Comparison of ENCODE assay signal across 8 mouse cellular contexts in the genomic region with DNA sequence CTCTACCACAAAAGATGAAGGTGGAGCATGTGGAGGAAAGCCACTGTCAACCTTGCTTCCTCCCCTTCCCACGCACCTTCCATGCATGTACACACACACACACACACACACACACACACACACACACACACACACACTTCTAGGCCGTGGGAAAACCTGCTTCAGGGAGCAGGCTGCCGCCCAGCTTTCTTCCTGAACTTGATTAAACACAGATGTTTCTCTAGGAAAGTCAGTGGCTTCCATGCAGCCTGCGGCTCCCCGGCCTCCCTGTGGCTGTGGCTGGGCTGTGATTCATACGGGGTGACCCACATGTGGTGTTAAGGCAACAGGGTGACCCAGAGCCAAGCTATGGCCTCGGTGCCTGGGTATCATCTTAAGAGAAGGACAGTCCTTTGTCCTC. TPM values are rescaled to one million over a fixed set of nuclear protein-coding genes. Genes with fewer than 3 reads are reported as not detected.
DNase-seq lines count a peak whose midpoint lies in the region; ATAC-seq lines count a peak whose summit lies in the region.

No protein-coding gene starts in this region.

- peaks cover under 1% of the 10 kb centered on the region; the same call in 1 of the 2 replicates for H3K27me3 ChIP-seq in heart, embryonic 14.5 days (ENCODE audit: control insufficient read depth, insufficient read depth, low read length)
- no peaks in the 10 kb centered on the region for H3K27me3 ChIP-seq in midbrain, embryonic 10.5 days (ENCODE audit: low read depth, poor library complexity, severe bottlenecking)

- no peaks in the 10 kb centered on the region for H3K9me3 ChIP-seq in heart, embryonic 14.5 days (ENCODE audit: control insufficient read depth, low read length)
- H3K9me3 ChIP-seq in midbrain, embryonic 10.5 days (replicated peaks), result no peaks in the 10 kb centered on the region

- H3K4me1 ChIP-seq in heart, embryonic 14.5 days (ENCODE audit: control insufficient read depth in 2 of 2, insufficient read depth in 2 of 2, low read length in 2 of 2), result peaks cover 47 to 79% of the 10 kb centered on the region in 2 experiments
- peaks cover 100% of the 10 kb centered on the region for H3K4me1 ChIP-seq in midbrain, embryonic 10.5 days

- H3K27ac ChIP-seq in heart, embryonic 14.5 days (replicated peaks in 1 of 2; ENCODE audit: control insufficient read depth in 1 of 2, insufficient read depth in 1 of 2, low read depth in 2 of 2, low read length in 2 of 2), result peak overlapping the region; percentile 78 to 84
- H3K27ac ChIP-seq in midbrain, embryonic 10.5 days (replicated peaks), result peak overlapping the region; percentile 96; the same call in 1 of the 2 replicates

- WGBS in heart, embryonic 14.5 days, result 46% methylated on average over 7 of the region's 7 CpGs
- WGBS in midbrain, embryonic 10.5 days, result 72% methylated on average over 7 of the region's 7 CpGs

- no peak overlapping the region for H3K4me3 ChIP-seq in heart, embryonic 14.5 days (ENCODE audit: control insufficient read depth in 1 of 2, insufficient read depth in 1 of 2, low read depth in 1 of 2, low read length in 2 of 2)
- H3K4me3 ChIP-seq in midbrain, embryonic 10.5 days, result peak overlapping the region; percentile 7; the same call in 1 of the 2 replicates

- no peak overlapping the region for H3K9ac ChIP-seq in heart, embryonic 14.5 days (ENCODE audit: low read length)

- peak; percentile 44 for DNase-seq in gastrocnemius, postnatal 25 days
- no peak for DNase-seq in gastrocnemius, adult 8-10 months (ENCODE audit: low spot score in 2 of 2)
- peak; percentile 24 for DNase-seq in MN1 (ENCODE audit: low spot score)
- DNase-seq in midbrain, embryonic 10.5 days (ENCODE audit: low spot score), result no peak
- DNase-seq in layer of hippocampus, postnatal 25 days (ENCODE audit: extremely low spot score in 1 of 2, low spot score in 1 of 2), result no peak
- DNase-seq in right cerebral cortex, postnatal 36 days (ENCODE audit: low spot score in 2 of 2), result no peak

- H3K36me3 ChIP-seq in heart, embryonic 14.5 days (ENCODE audit: control insufficient read depth, insufficient read depth, low read length), result no peaks in the 10 kb centered on the region; the same call in 1 of the 2 replicates
- peaks cover 86% of the 10 kb centered on the region for H3K36me3 ChIP-seq in midbrain, embryonic 10.5 days

- peak overlapping the region; percentile 48 for H3K4me2 ChIP-seq in heart, embryonic 14.5 days (ENCODE audit: low read length)

- no peak for ATAC-seq in heart, embryonic 14.5 days (ENCODE audit: insufficient number of reproducible peaks, insufficient read depth, low FRiP score, low read depth)
- ATAC-seq in CD4-positive, CD25-positive, alpha-beta regulatory T cell, adult 4 months, result no peak

RNA-seq across cellular contexts. Expression of a gene that starts 22.1 kb away (rescaled TPM):
- total RNA-seq in gastrocnemius, postnatal 25 days (2021), result 1 to 10 TPM; 7.0 to 9.2 TPM
- total RNA-seq in gastrocnemius, adult 8-10 months (2022), result 1 to 10 TPM; 4.9 to 7.0 (median 5.2) TPM
- polyA plus RNA-seq in heart, embryonic 14.5 days (2014; fragmentation: Nextera tagmentation; extraction: Ambion mirVana), result 21.2 and 21.6 TPM in 2 replicates
- 30.1 and 38.3 TPM in 2 replicates for polyA plus RNA-seq in midbrain, embryonic 10.5 days (2016; fragmentation: Nextera tagmentation; extraction: Ambion mirVana)
- 10 to 100 TPM; 21.9 to 33.0 TPM for polyA plus RNA-seq in CD4-positive, CD25-positive, alpha-beta regulatory T cell, adult 4 months (2017; shearing (Covaris generic))
- total RNA-seq in layer of hippocampus, postnatal 25 days (2021), result 10 to 100 TPM; 31.4 to 38.0 TPM

RNA-seq across cellular contexts. Expression of a gene that starts 49.4 kb away (rescaled TPM):
- 10 to 100 TPM; 22.0 to 23.9 TPM for total RNA-seq in gastrocnemius, postnatal 25 days (2021)
- total RNA-seq in gastrocnemius, adult 8-10 months (2022), result 10 to 100 TPM; 22.2 to 26.6 (median 24.3) TPM
- polyA plus RNA-seq in heart, embryonic 14.5 days (2014; fragmentation: Nextera tagmentation; extraction: Ambion mirVana), result 19.4 TPM in 2 replicates
- 21.4 and 28.7 TPM in 2 replicates for polyA plus RNA-seq in midbrain, embryonic 10.5 days (2016; fragmentation: Nextera tagmentation; extraction: Ambion mirVana)
- 10 to 100 TPM; 24.8 to 31.7 TPM for polyA plus RNA-seq in CD4-positive, CD25-positive, alpha-beta regulatory T cell, adult 4 months (2017; shearing (Covaris generic))
- total RNA-seq in layer of hippocampus, postnatal 25 days (2021), result 10 to 100 TPM; 46.4 to 48.1 TPM

Comparison
In these comparisons a context has a peak if more than half of its experiments do, and no peak if none do; other contexts are left out.
1. DNase-seq: peak in gastrocnemius, postnatal 25 days (single experiment) and MN1 (single experiment); none in gastrocnemius, adult 8-10 months (0 of 2), midbrain, embryonic 10.5 days (single experiment), layer of hippocampus, postnatal 25 days (0 of 2) and right cerebral cortex, postnatal 36 days (0 of 2).